Mouse (Mus musculus): ENCODE measurements around the gene Tub.

DNA sequence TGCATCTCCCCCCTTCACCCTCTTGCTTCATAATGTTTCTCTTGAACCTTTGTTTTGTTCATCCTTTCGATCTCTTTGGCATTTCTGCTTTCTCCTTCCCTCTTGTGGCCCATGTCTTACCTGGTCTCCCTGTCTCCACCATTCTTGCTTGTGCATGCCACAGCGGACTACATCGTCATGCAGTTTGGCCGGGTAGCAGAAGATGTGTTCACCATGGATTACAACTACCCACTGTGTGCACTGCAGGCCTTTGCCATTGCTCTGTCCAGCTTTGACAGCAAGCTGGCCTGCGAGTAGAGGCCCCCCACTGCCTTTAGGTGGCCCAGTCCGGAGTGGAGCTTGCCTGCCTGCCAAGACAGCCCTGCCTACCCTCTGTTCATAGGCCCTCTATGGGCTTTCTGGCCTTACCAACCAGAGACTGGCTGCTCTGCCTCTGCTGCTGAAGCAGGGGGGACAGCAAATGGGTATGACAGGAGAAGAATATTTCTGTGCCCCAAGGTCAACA, 79.9 kb downstream of the Tub start:
- TF ChIP-seq POLR2A (IDR thresholded peaks at IDR 0.05; ENCODE audit: insufficient read depth, low read length) (no peak), CTCF (IDR thresholded peaks at IDR 0.05; ENCODE audit: low read depth, low read length) (no peak)
